Mouse (Mus musculus): ENCODE measurements at regions not wholly inside any gene's neighbourhood (a gene's known extent, or its start where the extent isn't known, plus 50 kb on each side); places are given as distances from the start of the nearest gene placed in this dataset.

DNA sequence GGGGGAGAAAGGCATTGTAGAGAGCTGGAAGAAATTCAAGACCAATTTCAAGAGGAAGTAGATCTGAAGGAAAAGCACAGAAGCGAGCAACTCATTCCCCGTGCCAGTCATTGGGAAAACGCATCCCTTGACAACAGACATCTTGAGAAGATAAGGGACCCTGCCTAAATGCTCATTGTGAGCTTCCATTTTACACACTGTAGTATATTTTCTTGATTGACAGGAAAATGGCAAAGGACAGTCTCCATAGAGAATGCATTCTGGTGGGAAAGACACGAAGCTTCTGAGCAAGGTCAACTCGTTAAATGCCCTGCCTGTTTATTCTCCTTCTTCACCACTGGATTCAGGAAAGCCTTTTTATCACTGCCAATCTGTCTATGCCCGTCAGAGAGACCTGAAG, 424.1 kb upstream of the Vwc2 start:
- no peaks in the 10 kb centered on the region for H3K27me3 ChIP-seq (ENCODE audit: control insufficient read depth, insufficient read depth, low read depth, low read length)
- ATAC-seq (ENCODE audit: low read depth), result no peak
- H3K4me3 ChIP-seq (ENCODE audit: low read depth, low read length), result no peak overlapping the region
- 48% methylated on average over 6 of the region's 6 CpGs for WGBS (ENCODE audit: insufficient replicate concordance)
- no peak overlapping the region for H3K27ac ChIP-seq (ENCODE audit: low read length)
- H3K9ac ChIP-seq (ENCODE audit: low read depth, low read length), result no peak overlapping the region
- no peak overlapping the region for H3K4me2 ChIP-seq (ENCODE audit: low read depth, low read length)
- no peaks in the 10 kb centered on the region for H3K4me1 ChIP-seq (ENCODE audit: control insufficient read depth, low read depth, low read length)
- no peaks in the 10 kb centered on the region for H3K36me3 ChIP-seq (ENCODE audit: control insufficient read depth, insufficient read depth)
- no peaks in the 10 kb centered on the region for H3K9me3 ChIP-seq (replicated peaks; ENCODE audit: control insufficient read depth, low read length)

DNA sequence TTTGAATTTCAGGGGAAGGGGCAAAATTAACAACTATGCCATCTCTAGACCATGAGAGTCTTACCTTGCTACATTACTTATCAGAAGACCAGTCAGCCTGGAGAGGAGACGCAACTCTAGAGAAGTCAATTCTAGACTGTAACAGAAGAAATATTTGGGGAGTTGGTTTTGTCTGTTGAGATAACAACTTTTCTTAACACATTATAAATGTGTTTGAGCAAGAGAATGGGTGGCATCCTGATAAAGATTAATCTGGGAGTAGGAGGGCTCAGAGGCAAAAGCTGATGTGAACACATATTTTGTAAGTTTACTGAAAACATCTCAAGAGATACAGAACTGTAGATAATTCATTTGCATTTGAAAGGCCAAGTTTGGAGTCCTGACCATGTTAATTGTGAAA, 389.0 kb upstream of the Vwc2 start:
- H3K9me3 ChIP-seq (replicated peaks; ENCODE audit: control insufficient read depth, low read length), result no peaks in the 10 kb centered on the region
- H3K27me3 ChIP-seq (ENCODE audit: control insufficient read depth, insufficient read depth, low read depth, low read length), result no peaks in the 10 kb centered on the region
- H3K36me3 ChIP-seq (ENCODE audit: control insufficient read depth, insufficient read depth), result no peaks in the 10 kb centered on the region
- 71% methylated on average over 1 of the region's 1 CpGs for WGBS (ENCODE audit: insufficient replicate concordance)
- no peak overlapping the region for H3K27ac ChIP-seq (ENCODE audit: low read length)
- H3K4me3 ChIP-seq (ENCODE audit: low read depth, low read length), result no peak overlapping the region
- no peak overlapping the region for H3K9ac ChIP-seq (ENCODE audit: low read depth, low read length)
- ATAC-seq (ENCODE audit: low read depth), result no peak
- H3K4me1 ChIP-seq (ENCODE audit: control insufficient read depth, low read depth, low read length), result no peaks in the 10 kb centered on the region
- H3K4me2 ChIP-seq (ENCODE audit: low read depth, low read length), result no peak overlapping the region

DNA sequence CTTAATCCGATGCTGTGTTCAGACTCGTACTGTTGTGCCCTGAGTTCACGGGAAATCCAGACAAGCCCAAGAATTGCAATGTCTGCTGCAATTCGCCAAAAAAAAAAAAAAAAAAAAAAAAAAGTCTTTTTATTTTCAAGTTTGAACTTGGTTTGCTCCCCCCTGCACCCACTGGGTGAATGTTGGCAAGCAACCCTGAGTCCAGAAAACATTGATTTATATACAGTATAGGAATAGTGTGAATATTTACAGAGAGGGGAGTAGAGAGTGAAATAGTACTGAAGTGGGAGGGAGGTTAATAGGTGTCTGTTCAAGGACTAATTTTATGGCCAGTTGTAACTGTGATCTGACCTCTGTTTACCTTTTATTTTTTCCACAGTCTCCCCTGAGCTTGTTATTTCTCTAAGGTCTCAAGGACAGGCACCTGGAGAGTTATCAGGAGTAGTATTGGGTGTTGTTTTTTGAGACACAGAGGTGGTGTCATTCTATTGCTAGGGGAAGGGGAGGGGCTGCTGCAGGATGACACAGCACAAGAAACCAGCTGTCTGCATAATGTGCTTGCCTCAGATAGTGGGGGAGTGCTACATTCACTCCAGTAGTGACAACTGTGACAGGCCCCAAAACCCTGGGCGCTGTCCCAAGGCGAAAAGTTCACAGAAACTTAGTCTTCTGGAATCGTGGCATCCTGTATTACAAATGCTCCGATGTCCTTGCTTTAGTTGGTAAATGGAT, 385.0 kb upstream of the Vwc2 start:
- Histone ChIP-seq H3K27ac (ENCODE audit: low read length) (no peak overlapping the region; the same call in 1 of the 2 replicates), H3K36me3 (ENCODE audit: control insufficient read depth, insufficient read depth) (no peaks in the 10 kb centered on the region), H3K27me3 (ENCODE audit: control insufficient read depth, insufficient read depth, low read depth, low read length) (no peaks in the 10 kb centered on the region), H3K4me1 (ENCODE audit: control insufficient read depth, low read depth, low read length) (no peaks in the 10 kb centered on the region), H3K4me2 (ENCODE audit: low read depth, low read length) (no peak overlapping the region), H3K4me3 (ENCODE audit: low read depth, low read length) (no peak overlapping the region), H3K9me3 (replicated peaks; ENCODE audit: control insufficient read depth, low read length) (no peaks in the 10 kb centered on the region), H3K9ac (ENCODE audit: low read depth, low read length) (no peak overlapping the region)
- ATAC-seq (ENCODE audit: low read depth), result peak; percentile 99
- 55% methylated on average over 8 of the region's 8 CpGs for WGBS (ENCODE audit: insufficient replicate concordance)
